Mouse (Mus musculus) mouse embryonic stem cell (cell line): ENCODE measurements around the gene Krt31.

ENCODE experiments used
- in situ Hi-C, 2 experiments: fragments of 300-500 bp; cut with MboI; formaldehyde crosslinking; loops; 1 replicate in 1 of 2; 3 replicates in 1 of 2; pipeline ENCODE4 v1.14.3; 2019 to 2020; ENCODE audit warnings: low sequenced_read_pairs in 2 of 2, low pct_unique_long_range_greater_than_20kb in 1 of 2, mixed read lengths in 1 of 2; ENCODE audit not compliant: unreplicated experiment in 1 of 2

Krt31 gene

DNA sequence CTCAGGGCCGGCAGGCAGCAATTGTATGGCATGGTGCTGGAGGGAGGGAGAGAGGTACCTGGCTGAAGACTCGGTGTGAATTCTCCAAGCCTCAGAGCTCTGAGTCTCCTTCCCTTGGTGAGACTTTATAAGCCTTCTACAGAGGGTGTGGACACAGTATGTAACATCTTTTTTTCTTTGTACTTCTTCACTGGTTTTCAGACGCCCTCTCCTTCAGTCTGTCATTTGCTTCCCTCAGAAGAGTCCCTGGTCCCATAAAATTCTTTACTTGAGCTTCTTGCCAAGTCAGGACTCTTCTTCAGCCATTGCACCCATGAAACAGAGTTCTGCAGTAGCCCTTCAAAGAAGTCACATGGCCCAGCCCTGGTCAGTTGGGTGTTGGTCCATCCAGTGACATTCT, at the start of gene Krt31:
Gene Krt31, minus strand, starts transcription at position 101 of the 400 bp plus-strand sequence.
- in situ Hi-C loops, result no loop called here

DNA sequence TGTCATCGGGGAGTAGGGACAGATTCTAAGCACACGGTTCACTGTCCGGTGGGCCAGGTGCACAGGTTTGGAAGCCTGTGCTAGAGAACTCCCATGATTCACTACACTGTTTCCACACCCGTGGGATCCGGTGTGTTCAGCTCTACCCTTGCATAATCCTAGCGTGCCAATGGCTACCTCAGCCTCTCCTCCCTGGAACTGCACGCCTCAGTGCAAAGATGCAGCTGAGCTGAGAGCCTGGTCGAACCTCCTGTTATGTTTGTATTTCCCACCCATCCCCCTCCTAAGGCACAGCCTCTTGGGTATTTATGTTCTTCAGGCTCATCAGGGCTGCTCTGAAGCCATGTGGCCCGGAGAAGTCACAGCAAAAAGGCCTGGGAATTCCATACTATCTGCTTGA, 47.5 kb upstream of the Krt31 start:
- in situ Hi-C loops, result no loop called here

DNA sequence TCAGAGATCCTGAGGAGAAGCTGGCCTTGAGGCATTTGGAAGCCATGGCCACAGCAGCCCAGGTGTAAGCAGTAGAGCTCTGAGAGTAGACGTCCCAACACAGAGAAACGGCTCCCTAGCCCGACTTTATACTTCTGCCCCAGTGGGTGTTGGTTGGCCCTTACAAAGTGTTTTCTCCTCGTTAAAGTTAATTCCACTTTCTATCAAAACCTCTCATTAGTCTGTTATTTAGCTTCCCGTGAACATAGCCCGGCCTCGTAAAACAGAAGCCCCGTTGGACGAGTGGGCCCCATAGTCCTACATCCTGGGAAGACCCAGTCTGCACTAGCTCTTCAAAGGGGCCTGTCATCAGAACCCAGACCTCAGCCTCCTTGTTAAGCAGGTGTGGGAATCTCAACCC, 45.8 kb upstream of the Krt31 start, which contains the start of gene Krt35:
Gene Krt35, minus strand, starts transcription at position 101 of the 400 bp plus-strand sequence.
- in situ Hi-C loops, result no loop called here

DNA sequence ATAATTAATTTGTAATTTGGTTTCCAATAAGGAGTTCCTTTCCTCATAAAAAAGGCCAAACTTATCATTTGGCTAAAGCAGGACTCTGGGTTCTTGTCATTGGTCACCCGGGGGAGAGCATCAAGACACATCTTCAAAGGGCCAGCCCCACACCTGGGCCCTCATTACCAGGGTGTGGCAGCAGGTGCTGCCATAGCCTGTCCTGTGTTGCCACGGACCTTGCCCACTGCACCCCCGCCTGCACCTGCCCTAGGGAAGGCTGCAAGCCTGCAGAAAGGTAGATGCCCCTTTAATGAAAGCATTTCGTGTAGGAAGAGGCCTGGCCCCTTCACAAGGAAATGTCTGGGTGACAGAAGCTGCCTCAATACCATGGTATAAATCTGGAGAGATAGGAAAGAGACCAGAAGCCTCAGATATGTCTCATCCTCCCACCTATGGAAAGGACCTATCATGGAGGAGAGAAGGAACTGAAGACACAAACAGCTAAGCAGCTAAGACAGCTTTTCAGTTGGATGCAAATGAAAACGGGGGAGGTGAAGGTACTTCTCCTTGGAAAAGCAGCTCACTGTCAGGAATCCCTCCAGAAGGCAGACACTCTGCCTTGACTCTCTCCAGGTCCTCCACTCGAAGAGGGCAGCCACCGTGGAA, 38.2 kb upstream of the Krt31 start:
- in situ Hi-C loops, result no loop called here

DNA sequence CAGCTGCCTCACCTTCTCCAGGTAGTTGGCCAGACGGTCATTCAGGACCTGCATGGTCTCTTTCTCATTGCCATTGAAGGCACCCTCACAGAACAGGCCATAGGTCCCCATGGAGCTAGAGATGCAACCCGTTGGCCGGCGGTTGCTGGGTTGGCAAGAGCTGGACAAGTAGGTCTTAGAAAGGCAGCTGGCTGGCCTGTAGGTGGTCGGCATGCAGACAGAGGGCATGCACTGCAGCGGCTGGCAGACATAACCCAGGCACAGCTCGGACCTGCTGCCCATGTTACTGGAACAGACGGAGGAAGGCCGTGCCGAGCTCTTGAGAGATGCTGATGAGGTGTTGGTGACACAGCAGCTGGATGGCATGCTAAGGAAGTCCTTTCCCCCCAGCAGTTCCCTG, 37.5 kb upstream of the Krt31 start, which contains the start of gene Krt32:
Gene Krt32, minus strand, starts transcription at position 366 of the 400 bp plus-strand sequence.
- in situ Hi-C loops, result no loop called here

DNA sequence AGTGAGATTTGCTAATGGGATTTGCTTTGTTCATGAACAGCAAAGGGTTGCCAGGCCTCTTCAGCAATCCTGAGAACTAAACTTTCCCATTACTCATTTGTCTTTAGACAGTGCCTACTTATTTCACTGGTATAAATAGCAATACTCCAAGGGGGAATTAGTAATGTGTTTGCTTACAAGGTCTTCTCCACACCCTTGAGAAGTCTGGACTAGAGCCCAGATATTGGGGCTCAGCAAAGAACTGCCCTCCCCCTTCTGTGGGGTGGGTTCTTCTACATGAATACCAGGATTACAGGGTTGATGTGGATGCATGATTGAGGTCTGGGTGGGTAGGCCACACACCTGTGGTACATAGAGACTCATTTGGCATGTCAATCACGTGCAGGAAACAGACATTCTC, 23.5 kb upstream of the Krt31 start:
- in situ Hi-C loops, result no loop called here

DNA sequence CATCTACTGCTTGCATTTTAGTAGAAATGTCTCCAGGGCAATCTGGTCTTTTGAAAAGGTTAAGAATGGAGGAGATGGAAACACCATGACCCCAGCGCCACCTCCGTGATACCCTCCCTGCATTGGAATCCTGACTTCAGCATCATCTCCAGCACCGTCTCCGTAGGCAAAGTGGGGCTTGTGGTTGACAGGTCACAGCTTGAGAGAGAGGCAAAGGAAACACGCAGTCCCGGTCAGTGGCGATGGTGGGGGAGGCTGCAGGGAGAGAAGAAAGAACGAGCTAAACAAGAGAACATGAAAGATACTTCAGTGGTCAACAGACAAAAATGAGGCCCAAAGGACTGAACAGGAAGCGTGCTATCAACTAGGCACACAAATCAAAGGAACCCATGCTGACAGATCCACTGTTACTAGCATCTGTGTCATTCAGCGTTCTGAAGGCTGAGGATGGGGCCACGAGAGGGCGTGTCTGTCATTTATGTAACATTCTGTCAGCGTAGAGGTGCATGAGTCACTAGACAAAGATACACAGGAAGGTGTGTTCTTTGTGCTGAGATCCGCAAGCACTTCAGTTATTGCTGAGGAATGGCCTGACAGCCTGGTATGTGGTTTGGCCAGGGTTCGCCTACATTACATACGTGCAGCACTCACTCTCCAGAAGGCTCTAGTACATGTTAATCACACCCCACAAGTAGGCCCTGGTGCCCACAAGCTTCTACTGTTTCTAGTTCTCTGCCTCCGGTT, 17.1 kb upstream of the Krt31 start:
- in situ Hi-C loops, result loop anchor here in 1 of 2 experiments (10.0 kb wide), 1 partner anchor 227 kb away; no protein-coding TSS in a partner anchor

DNA sequence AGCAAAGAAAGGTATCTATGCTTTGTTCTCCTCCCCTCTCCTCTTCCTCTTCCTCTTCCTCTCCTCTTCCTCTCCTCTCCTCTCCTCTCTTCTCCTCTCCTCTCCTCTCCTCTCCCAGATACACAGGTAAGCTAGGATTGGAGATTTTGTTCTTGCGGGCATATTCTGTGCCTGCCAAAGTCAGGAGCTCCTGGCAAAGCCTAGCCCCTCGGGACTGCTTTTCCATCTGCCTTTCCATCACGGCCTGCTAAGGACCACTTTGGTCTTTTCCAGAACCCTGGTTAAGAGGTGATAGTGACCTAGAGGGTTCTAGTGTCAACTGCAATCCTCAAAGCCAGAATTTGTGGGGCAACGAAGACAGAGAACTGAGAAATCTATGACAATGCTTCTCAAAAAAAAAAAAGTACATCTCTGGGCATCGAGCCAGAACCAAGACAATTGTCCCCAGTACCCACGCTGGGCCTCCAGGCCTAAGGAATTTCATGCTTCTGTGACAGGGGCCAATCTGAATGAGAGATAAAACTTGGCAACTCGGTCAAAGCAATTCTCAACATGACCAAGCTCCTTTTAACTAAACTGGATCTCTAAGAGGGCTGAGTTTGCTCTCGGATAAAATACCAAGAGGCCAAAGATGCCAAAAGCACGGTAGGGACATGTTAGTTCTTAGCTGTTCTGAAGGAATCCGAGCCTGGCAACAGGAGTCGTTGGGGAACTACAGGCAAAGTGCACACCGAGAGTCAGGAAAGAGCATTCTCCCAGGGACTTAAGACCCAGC, 16.1 kb upstream of the Krt31 start:
- in situ Hi-C loops, result loop anchor here in 1 of 2 experiments (10.0 kb wide), 1 partner anchor 228 kb away; no protein-coding TSS in a partner anchor

DNA sequence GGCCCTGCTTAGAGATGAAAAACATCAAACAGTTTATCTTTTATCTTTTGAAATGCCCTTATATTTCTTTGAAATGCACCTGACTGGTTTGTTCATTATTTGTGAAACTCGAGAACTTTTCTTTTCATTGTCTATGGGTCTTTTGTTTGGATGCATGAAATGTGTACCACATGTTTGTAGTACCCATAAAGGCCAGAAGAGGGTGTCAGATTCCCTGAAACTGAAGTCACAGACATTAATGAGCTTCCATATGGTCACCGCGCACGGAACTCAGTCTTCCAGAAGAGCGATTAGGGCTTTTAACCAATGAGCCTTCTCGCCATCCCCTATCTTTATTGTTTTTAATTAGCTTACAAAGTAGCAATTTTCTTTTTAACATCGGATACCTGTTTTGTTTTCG, 8.5 kb upstream of the Krt31 start:
- in situ Hi-C loops, result no loop called here

DNA sequence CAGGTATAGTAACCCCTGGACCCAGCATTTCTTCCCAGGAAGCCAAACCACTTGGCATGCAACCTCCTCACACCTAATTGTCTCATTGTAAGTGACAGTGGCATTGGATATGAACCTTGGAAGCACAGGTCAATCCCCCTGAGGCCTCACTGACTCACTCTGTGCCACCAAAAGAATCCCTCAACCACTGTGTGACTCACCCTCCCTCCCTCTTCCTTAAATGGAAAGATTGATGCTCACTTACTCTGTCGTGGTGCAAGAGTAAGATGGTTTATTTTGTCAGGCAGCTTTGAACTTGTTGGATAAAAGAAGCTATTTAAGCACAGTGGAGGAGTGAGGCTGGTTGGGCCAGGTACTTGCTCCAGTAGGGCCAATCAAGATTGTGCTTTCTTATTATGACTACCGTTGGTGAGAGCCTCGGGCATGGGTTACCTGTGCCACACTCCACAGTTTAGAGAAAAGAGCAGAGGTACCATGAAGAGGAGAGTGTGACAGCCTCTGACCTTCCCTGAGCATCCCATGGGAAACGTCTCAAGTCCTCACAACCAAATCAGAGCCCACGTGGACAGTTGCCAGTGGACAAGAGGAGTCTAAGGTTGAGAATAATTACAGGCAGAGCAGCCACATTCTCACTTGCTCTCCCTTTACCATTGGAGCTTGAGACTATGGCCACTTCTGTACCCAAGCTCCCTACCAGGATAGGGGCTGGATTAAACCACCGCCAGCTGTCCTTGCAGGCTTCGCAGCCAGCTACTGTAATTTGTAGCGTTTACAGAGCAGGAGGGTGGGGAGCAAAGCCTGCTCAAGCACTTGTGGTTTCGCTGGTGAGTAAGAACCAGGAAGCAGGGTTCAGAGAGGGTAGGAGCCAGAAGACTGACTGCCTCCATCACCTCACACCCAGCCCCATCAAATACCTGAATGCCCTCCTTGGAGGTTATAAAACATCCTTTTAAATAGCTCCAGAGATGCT, 5.6 kb upstream of the Krt31 start:
- in situ Hi-C loops, result no loop called here

DNA sequence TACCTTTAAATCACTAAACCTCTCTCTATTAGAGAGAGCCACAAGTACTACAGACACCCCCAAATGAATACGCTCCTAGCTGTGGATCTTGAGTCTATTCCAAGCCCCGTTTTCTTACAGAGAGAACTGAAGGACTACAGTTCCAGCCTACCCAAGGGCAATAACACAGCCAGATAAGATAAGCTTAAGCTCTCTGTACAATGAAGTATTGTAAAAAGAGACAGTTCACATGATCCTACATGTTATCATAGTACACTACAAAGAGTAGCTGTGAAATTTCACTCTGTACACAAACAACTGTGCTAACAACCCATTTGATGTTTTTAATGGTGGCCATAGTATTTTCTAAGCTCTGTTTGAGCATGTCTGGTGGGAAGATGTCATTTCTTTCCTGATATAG, 3.2 kb downstream of the Krt31 start:
- in situ Hi-C loops, result no loop called here

DNA sequence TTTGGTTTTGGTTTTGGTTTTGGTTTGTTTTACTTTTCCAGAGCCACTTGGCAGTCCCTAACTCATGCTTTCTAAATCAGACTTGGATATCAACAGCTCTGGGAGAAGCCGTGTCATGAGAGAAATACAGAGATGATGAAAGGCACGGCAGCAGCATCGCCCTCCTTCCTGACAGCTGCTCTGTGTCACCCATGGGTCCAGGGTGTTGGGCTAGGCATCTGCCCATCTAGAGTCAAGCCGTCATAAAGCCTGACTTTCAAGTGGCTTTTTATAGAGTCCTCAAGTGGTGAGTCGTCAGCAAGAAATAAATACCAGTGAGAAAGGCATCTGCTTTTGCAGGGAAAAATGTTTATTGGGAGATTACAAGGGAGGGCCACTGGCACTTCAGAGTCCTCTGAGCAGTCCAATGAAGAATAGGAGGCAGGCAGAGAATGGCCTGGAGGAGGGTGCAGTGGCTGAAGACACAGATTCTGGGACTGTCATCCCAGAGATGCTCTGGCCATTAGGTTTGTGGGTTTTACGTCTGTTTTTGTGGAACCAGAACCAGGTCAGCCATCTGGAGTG, 4.0 kb downstream of the Krt31 start:
- in situ Hi-C loops, result no loop called here

DNA sequence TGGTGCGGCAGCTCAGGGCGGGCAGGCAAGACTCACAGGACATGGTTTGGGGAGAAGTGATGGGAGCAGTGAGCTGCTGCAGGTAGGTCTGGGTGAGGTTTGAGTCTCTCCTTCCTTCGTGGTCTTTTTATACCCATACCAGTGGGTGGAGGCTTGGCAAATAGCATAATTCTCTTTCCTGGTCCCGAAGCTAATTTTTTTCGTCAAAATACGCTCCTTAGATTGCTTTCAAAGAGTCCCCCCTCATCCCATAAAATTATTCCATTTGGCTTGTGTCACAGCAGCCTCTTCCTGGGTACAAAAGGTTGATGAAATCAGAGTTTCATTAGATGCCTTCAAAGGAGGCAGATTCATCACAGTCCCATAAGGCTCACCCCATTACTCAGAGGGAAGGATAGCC, 8.9 kb downstream of the Krt31 start, which contains the start of gene Krt34:
Gene Krt34, minus strand, starts transcription at position 101 of the 400 bp plus-strand sequence.
- in situ Hi-C loops, result no loop called here

DNA sequence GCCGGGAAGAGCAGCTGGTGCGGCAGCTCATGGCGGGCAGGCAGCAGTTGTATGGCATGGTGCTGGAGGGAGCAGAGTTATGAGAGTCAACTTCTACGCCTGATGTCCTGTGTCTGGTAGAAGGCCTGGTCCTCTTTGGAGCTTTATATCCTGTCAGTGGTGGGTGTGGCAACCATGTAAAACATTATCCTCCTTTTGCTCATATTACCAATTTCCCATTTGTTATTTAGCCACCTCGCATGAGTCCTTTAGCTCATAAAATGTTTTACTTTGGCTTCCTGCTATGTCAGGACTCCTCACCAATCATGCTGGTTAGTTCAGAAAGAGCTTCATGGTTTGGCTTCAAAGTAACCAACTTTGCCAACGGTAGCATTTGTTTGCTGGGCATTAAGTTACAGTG, 20.6 kb downstream of the Krt31 start, which contains the start of gene Krt33b:
Gene Krt33b, minus strand, starts transcription at position 101 of the 400 bp plus-strand sequence.
- in situ Hi-C loops, result no loop called here

DNA sequence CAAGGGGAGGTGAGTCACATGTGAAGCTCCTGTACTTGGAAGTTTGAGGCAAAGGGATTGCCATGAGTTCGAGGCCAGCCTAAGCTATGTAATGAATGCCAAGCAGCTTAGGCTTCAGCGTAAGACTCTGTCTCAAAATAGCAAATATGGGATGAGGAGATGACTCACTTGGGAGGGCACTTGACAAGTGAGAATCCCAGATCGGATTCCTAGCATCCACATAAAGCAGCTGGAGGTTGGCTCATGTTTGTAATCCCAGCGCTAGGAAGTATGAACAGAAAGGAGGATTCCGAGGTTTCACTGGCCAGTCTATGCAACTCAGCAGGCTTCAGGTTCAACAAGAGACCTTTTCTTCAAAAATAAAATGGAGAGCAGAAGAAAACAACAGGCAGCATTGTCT, 28.9 kb downstream of the Krt31 start:
- in situ Hi-C loops, result no loop called here

DNA sequence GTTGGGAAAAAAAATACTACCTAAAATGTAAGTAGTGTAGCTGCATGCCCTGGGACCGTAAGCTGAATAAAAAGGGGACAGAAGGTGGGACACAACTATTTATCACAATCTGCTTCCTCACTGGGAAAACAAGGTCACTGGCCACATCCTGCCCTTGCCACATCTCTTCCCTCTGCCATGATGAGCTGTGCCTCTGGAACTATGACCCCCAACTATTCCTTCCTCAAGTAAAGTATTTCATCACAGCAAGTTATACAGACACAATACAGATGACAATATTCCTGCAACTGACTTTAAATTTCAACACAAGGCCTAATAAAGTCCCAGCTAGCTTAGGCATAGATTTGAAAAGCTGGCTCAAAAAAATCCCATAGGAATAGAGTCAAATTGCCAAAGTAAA, 30.9 kb downstream of the Krt31 start:
- in situ Hi-C loops, result no loop called here

DNA sequence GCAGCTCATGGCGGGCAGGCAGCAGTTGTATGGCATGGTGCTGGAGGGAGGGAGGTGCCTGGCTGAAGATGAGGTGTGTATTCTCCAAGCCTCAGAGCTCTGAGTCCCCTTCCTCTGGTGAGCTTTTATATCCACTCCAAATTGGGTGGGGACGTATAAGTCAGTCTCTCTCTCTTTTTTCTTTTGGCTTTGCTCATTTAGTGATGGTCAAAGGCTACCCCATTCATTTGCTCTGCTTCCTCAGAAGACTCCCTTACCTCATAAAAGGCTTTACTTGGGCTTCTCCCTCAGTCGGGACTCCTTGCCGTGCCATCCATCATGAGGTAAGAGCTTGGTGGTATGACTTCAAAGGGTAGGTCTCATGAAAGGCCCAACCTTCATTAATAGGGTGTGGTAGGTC, 34.2 kb downstream of the Krt31 start, which contains the start of gene Krt33a:
Gene Krt33a, minus strand, starts transcription at position 101 of the 400 bp plus-strand sequence.
- in situ Hi-C loops, result no loop called here
